Mouse (Mus musculus) activated CD4-positive, CD25-positive, alpha-beta regulatory T cell, adult 4 months (primary cell): Measurements from ENCODE around the gene Col26a1. TPM values are rescaled to one million over a fixed set of nuclear protein-coding genes. Genes with fewer than 3 reads are reported as not detected.

ENCODE experiments used
- ATAC-seq: one replicate; pipeline ENCODE4 v1.8.0; 2017
- polyA plus RNA-seq, 2 experiments: library from polyadenylated mRNA; unstranded; fragments of 100-300 nt; shearing (Covaris generic); gene quantifications; one replicate each; pipeline ENCODE4 v1.2.1; 2017

The Col26a1 gene
- polyA plus RNA-seq, result not detected

DNA sequence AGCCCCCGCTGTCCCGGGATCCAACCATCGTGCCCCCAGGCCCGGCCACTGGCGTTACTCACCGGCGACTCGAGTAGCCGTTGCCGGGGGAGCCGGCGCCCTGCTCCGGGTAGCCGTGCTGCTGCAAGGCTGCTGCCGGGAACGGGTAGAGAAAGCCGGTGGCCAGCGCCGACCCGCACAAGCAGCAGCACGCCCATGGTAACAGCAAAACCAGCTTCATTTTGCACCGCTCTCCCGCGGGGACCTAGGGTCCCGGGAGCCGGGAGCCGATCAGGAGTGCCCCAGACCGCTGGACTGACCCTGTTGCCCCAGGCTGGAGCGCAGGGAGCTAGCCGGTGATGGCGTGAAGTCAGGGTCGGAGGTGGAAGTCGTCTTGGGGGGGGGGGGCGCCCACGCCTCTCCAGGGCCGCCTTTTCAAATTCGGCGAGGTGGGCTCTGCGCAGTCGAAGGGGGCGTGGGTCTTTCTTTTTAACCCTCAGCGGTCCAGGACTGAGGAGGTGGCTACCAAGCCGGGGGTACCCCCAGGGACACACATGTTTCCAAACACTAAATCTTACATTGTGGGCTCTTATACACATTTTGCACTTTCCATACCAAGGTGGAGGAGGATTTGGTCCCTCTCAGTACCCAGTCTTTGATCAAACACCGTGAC lies at the start of gene Col26a1:
Gene Col26a1 (minus strand): TSS at position 422 of the 652 bp plus-strand sequence.
- ATAC-seq, result no peak

DNA sequence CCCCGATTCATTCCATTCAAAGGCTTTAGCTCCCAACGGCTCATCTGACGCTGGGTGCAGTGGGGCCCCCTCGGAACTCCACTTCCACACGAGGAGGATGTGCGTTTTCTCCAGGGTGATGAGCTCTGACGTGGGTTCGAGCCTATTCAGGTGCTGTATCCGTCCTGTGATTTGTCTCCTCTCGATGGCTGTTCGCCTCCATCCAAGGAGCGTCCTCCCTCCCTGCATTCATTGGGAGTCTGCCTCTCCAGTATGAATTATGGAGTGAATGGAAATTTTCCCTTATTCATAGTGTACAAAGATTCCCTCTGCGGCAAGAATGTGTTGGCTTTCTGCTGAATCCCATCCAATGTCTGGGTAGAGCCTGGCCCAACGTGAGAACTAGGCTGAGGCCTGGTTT lies 48.9 kb upstream of the Col26a1 start:
- ATAC-seq, result no peak

DNA sequence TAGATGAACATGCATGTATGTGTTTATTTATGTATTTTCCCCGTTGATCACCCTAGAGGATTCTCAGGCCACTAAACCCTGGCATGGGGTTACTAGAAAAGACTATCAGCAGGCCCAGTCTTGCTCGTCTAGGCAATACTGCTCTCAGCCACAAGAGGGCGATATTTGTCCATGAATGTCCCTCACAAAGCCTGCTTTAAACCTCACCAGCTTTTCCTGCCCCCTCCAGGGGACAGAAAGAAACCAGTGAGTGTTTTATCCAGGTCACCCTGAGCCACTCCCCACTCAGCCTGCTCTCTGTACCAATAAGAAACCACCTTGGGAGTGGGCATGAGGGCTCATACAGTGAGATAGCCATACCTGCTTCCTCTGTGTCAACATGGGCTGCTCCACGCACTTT lies 46.1 kb upstream of the Col26a1 start:
- peak; percentile 61 for ATAC-seq

DNA sequence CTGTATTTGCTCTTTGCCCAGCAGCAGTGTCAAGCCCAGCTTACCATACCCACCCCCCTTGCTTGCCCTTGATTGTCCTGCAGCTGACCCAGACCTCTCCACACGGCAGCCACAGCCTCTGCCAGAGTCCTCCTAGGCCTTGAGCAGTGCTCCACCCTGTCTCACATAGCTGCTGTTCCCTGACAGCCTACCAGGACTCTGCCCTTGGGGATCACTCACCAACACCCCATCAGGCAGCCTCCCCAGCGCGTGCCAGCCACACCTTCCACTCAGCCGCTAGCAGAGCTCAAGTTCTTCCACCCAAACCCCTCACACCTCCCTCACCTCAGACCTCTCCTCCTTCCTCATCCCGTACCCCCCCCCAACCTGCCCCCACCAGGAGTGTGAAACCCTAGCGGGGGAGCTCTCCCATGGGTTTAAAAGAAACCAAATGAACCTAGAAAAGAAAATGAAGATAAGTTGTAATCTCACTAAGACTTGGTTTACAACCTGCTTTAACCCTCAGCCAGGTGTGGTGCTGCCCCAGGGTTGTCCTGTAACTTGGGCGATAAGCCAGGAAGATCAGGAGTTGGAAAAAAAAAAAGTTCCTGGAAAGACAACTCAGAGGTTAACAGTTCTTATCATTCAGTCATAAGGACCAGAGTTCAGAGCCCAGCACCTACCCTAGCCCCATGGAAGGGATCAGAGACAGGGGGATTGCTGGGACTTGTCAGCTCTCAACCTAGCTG lies 40.9 kb upstream of the Col26a1 start:
- ATAC-seq, result no peak

DNA sequence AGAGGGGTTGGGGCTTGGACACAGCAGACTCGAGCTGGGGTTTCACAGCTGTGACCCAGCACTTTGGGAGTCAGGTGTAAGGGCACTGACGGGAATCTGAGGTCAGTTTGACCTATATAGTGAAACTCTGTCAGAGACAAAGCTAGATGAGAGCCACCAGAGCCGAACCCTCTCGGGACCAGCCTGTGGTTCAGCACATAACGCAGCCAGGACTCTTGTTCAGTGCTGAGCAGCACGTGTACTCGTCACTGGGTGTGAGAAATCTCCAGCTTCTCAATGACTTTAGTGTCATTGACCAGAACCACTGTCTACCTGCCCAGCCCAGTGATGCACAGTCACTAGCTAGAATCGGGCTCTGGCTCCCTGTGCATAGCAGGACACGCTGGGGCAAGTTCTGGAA lies 39.8 kb upstream of the Col26a1 start:
- ATAC-seq, result no peak

DNA sequence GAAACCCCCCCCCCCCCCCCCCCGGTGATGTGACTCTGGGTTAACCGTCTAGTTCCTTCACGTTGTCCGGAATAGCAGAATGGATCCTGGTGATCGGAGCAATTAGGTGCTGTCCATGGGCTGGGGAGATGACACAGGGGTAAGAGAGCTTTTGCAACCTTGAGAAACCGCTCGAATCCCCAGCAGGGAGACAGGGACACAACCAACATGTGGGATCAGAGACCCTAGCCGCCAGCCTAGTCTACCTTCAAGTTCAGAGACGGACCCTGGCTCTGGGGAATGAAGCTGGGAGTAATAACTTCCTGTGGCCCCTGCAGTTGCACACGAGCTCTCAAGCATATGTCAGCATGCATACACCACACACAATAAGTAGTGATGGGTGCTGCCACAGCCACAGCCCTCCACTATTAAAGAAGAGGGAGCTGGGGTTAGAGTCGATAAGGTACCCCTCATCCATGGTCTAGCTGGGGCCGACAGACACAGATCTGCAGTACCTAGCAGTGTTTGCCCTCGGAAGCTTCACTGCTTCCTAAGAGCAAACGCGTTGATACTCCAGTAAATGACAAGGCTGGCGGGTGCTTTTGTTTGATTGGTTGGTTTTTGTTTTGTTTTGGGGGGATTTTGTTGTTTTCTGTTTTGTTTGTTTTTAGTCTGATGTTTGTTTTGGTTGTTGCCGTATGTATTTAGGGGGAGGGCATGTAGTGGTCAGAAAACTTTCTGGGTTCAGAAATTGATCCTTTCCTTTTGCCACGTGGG lies 36.7 kb upstream of the Col26a1 start:
- no peak for ATAC-seq

DNA sequence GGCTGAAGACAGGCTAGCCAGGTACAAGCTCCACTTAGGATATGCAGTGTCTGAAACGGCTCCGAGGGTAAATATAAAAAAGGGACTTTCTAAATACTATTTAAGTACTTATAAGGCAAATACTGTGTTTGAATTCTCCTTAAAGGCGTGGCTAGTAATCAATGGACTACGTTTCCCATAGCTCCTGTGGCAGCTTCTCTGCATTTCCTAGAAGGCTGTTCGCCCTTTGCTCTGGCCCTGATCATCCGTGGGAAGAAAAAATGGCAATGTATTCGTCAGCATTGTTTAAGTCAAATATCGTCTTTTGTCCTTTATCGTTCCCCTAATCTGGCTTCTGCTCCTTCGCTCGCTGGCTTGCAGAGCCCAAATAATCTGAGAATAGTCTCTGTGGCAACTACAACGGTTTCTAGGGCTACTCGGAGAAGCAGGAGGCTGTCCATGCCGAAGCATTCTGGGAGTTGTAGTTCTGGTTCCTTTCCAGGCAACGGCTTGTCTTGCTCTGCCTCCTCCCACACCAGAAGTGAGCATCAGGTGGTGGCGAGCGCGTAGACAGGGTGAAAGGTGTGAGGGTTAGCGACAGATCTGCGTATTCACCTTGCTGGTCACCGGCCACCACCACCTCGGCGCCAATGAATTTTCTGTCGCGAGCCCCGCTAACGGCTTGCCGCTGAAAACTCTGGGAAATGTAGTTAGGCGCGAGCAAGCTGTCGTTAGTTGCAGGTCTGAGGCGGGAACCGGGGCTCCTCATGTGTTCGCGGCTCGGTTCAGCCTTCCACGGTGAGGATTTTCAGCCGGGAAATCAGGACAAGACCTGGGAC lies 35.9 kb upstream of the Col26a1 start:
- ATAC-seq, result peak; percentile 98

DNA sequence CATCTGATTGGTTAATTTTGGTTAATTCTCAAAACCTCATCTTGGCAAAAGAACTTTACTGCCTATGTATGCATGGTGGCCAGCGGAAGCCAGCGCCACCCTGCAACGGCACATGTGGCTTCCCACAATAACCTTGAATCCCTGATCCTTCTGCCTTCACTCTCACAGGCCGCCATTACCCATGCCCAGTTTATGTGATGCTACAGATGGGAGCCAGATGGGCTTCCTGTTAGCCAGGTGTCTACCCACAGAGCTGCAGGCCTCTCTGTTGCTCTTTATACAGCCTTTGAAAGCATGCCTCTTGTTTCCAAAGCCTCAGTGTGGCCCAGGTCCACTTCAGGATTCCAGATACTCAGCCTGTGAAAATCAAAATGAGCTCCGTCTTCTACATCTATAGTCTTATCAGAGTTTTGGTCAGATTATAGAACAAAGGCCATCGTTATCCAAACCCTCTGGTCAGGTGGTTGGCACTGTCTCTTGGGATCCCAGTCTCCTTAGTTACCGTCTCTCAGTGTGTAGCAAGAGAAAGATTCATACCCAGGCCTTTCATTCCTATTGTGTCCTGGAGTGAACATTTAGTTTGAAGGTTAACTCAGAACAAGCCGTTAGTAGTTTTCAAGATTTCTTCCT lies 34.7 kb upstream of the Col26a1 start:
- ATAC-seq, result no peak

DNA sequence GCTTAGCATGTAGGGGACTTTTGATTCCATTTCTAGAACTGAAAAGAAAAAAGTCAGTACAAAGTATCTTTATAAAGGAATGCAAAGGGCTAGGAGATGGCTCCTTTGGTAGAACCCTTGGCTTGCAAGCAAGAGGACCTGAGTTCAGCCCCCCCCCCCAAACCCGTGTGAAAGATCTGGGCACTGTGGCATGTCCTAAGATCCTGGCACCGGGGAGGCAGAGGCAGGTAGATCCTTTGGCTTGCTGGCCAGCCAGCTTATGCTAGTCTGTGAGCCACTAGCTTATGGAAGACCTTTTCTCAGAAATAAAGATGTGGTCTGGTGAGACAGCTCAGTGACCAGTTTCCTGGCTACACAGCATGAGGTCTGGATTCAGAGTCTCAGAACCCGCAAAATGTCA lies 31.2 kb upstream of the Col26a1 start:
- no peak for ATAC-seq

DNA sequence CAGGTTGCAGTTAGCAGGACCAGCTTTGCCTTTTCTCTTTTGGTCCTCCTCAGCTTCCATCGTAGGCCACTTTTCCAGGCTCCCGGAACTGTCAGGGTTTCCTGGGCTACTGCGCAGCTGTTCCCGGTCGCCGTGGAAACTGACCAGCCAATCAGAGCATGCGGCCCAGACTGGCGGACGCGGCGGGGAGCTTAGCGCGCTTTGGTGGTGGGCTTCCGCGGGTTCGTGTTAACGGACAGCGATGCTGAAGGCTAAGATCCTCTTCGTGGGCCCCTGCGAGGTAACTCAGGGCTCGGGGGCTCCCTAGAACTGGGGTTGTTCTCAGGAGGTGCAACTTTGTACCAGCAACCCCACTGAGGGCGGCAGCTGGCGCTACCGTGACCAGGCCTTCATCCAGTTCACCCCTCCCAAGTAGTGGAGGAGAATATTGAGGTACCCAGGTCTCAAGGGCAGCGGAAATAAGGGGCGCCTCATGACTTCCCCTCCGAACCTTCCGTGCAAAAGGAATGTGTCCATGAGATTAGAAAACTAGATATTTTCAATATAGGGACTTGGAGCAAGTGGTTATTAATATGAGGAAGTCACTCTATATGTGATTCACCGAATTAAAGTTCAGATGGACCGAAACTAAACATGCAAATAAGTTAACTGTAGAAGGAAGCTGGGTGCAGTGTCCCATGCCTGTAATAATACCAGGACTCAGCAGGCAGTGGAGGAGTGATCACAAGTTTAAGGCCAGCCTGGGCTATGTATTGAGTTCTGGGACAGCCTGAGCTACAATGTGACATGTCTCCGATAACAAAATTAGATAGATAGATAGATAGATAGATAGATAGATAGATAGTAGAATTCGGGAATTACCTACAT lies 25.2 kb upstream of the Col26a1 start, which contains the start of gene Ift22:
Gene Ift22 (plus strand): TSS at position 160 of the 867 bp plus-strand sequence.
- ATAC-seq, result peak; percentile 94

DNA sequence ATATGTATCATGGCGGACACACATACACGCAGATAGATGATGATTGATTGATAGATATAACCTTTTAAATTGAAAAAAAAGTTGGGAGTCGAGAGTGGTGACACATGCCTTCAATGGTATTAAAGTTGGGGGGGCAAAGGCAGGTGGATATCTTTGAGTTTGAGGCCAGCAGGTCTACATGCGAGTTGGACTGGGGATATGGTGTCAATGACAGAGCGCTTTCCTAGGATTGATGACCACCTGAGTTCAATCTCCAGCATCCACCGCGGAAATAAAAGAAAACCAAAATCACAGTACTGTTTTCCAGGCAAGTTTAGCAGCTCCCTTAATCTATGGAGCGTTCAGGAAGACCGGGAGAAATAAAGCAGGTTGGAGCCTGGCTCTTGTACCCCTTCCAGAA lies 24.6 kb upstream of the Col26a1 start:
- ATAC-seq, result no peak

DNA sequence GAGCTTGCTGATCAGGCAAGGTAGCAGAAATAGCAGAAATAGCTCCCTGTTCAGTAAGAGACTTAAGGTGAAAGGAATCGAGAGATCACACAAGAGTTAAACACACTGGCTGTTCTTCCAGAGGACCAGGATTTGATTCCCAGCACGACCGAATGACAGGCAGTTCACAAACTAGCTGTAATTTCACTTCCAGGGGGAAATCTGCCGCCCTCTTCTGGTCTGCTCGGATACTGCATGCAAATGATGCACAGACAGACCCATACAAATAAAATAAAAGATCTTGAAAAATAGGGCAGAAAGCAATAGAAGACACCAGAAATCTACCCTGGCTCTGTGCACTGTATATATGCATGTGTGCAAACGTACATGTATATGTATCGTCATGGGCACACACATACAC lies 22.6 kb upstream of the Col26a1 start:
- ATAC-seq, result no peak

DNA sequence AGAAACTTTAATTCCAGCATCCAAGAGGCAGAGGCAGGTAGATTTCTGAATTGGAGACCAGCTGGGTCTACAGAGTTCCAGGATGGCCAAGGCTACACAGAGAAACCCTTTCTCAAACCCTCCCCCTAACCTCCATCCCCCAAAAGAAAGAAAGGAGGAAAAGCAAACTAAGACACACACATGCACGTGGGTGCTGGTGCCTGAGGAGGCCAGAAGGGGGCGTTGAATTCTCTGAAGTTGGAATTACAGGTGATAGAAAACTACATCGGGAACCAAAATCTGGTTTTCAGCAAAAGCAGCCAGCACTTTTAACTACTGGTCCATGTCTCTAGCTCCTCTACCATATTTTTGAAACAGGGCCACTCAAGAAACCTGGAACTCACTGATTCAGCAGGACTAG lies 21.6 kb upstream of the Col26a1 start:
- no peak for ATAC-seq

DNA sequence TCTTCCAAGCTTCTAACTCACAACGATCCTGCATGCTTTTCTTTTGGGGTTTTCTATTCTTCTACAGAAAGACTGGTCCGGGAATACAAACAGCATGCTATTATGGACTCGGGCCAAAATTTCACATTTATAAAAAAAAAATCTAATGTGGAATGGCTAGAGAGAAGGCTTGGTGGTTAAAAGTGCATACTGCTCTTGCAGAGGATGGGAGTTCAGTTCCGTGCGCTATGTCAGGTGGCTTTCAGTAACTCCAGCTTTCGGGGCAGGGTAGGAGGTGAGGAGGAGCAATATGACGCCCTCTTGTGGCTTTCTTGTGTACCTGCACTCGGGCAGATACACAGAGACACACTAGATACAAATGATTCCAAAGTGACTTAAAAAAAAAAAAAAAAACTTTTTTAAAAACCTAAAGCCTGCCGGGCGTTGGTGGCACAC lies 12.5 kb upstream of the Col26a1 start:
- no peak for ATAC-seq

DNA sequence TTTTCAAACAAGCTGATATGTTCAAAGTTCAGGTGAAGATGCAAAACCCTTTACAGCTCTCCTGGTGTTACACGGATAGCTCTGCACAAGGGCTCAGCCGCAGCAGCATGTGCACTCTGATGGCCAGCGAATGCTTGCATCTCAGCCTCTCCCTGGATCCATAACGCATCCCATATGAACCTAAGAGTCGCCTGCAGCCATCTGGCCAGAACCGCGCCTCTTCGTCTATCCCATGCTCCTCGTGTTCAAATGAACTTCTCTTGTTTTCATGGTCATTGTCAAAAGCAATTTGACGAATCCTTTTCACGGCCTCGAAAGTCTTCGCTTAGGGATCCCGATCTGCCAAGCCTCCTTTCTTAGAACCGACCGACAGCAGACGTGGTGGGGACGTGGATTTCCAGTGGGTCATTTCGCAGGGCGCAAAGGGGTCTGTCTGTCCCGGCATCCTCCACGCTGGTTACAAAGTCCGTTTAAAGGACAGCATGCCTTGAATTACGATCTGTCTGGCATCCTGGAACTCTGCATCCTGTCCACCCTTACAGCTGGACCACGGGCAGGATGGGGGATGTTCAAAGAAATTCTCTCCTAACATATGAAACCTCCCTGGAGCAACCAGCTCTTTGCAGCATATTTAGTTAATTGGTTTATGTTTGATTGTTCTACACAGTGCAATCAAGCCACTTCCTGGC lies 12.0 kb upstream of the Col26a1 start:
- ATAC-seq, result no peak

DNA sequence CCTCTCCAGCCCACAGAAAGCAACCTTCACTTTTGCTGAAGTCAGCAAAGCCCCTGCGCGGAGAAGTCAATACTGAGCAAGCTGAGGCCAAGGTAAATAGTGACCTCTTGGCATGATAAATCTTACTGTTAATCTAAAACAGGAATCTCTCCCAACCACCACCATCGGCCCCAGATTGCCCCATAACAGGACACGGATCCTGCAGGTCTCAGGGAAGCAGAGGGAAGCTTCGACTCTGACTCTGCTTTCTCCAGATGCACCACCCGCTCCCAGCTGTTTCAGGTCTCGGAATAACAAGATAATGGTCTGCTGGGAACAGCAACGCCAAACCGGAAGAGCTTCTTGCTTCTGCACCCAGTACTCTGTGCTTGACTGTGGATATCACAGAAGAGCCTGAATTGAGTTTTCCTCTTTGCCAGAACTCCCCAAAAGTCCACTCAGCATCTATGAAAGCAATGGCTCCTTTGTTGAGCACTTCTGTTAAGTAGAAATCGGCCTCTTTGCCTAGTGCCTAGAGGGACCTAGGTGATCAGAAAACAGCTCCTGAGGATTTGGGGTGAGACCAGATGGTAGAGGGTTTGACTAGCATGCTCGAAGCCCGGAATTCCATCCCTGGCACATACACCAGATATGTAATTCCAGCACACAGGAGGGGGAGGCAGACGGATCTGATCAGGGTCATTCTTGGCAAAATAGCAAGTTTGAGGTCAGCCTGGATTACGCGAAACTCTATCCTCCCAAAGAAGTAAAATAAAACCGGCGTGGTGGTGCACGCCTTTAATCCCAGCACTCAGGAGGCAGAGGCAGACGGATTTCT lies 5.7 kb upstream of the Col26a1 start:
- no peak for ATAC-seq

DNA sequence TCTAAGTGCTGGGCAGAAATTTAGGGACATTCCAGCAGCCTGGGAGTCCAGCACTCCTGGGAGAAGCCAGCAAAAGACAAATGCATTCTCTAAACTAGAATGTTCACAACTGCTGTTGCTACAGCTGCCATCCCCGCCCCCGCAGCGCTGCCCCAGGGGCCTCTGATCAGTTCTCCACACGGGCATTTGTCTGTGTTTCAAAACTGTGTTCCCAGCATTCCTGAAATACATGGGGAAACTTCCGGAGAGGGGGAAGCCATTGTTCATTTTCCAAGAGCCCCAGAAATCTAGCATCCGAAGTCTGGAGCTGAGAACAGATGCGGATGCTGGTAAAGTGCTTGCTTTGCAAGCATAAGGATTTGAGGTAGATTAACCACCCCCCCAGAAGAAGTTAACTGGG lies 3.9 kb upstream of the Col26a1 start:
- ATAC-seq, result no peak

DNA sequence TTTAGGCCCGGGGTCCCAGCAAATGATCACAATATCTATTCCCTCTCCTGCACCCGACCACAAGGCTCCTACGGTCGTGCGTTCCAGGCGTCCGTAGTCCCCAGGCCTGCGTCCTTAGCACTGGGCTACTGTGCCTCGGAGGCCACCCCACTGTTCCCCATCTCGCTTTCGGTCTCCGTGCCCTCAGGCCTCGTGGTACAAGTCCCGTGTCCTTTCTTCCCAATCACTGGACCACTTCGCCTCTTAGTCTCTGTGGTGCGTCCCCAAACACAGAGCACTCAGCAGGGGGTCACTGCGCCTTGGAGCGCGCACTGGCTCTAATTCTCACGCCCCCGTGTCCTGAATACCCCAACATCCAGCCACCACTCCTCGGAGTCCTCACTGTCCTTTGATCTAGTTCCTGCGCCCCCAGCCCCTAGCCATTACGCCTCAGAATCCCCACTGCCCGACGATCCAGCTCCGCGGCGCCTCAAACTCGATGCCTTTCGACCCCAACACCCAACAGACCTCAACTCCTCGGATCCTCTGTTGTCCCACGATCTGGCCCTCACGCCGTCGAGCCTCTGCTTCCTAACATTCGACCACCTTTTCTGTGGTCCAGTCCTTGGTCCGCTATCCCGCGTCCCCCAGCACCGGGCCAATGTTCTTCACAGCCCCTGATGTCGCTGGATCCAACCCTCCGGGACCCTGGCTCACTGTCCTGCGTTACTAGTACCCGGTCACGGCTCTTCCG lies 788 bp downstream of the Col26a1 start:
- no peak for ATAC-seq
